ENCODE assay signal across 27 mouse cellular contexts in genomic region chr3:138312965-138313364, GRCm38 (mm10). TPM values are rescaled to one million over a fixed set of nuclear protein-coding genes. Genes with fewer than 3 reads are reported as not detected.
"Had no signal": no experiment of that assay in that cellular context is flagged by ENCODE, and none has a peak within 500 bp of the region (broad histone marks: within the 10 kb centered on the region; RNA-seq: fewer than 3 reads in every experiment).

TSS of gene Adh6a (plus strand) at chr3:138313286.

- H3K27me3 ChIP-seq: heart, embryonic 12.5 days; hindbrain, embryonic 13.5 days; hindbrain, embryonic 15.5 days; limb, embryonic 13.5 days; limb, embryonic 15.5 days; liver, embryonic 12.5 days had no signal

- H3K4me1 ChIP-seq: heart, embryonic 10.5 days; heart, embryonic 12.5 days; hindbrain, embryonic 13.5 days; hindbrain, embryonic 15.5 days; limb, embryonic 15.5 days; liver, embryonic 12.5 days had no signal

- H3K4me2 ChIP-seq: heart, embryonic 12.5 days; hindbrain, embryonic 13.5 days; hindbrain, embryonic 15.5 days; limb, embryonic 13.5 days; limb, embryonic 15.5 days; liver, embryonic 12.5 days had no signal

- H3K4me3 ChIP-seq: heart, embryonic 10.5 days; heart, embryonic 12.5 days; hindbrain, embryonic 13.5 days; hindbrain, embryonic 15.5 days; layer of hippocampus, adult 2 months; limb, embryonic 13.5 days; limb, embryonic 15.5 days; liver, embryonic 12.5 days had no signal

- H3K27ac ChIP-seq: heart, embryonic 10.5 days; hindbrain, embryonic 13.5 days; hindbrain, embryonic 15.5 days; hindbrain, postnatal 0 days; layer of hippocampus, adult 2 months; limb, embryonic 13.5 days; limb, embryonic 15.5 days; liver, embryonic 12.5 days; liver, embryonic 14.5 days had no signal

- H3K9ac ChIP-seq: heart, embryonic 12.5 days; hindbrain, embryonic 13.5 days; hindbrain, embryonic 15.5 days; limb, embryonic 13.5 days; limb, embryonic 15.5 days; liver, embryonic 12.5 days; liver, embryonic 14.5 days had no signal

- DNase-seq: gastrocnemius, postnatal 14 days; gastrocnemius, postnatal 36 days; heart, adult 18-20 months; heart, postnatal 10 days; kidney, adult 18-20 months; kidney, adult 8-10 months; kidney, postnatal 10 days; kidney, postnatal 25 days; kidney, postnatal 4 days; left cerebral cortex, postnatal 4 days had no signal

- ATAC-seq: hindbrain, postnatal 0 days; liver, embryonic 12.5 days had no signal

- H3K36me3 ChIP-seq: heart, embryonic 10.5 days; heart, embryonic 12.5 days; hindbrain, embryonic 13.5 days; hindbrain, embryonic 15.5 days; limb, embryonic 13.5 days; limb, embryonic 15.5 days; liver, embryonic 12.5 days had no signal

- H3K9me3 ChIP-seq: heart, embryonic 10.5 days; heart, embryonic 12.5 days; hindbrain, embryonic 13.5 days; hindbrain, embryonic 15.5 days; limb, embryonic 13.5 days; limb, embryonic 15.5 days; liver, embryonic 12.5 days had no signal

RNA-seq across cellular contexts. Expression of gene Adh6a, which starts in this region (rescaled TPM):
- polyA plus RNA-seq: heart, embryonic 10.5 days; heart, embryonic 12.5 days; heart, embryonic 14.5 days; heart, embryonic 16.5 days; hindbrain, embryonic 11.5 days; hindbrain, embryonic 13.5 days; hindbrain, embryonic 15.5 days; hindbrain, postnatal 0 days; kidney, embryonic 14.5 days; kidney, embryonic 16.5 days; limb, embryonic 11.5 days; limb, embryonic 13.5 days; liver, adult 2 months; liver, embryonic 12.5 days; liver, embryonic 14.5 days had no signal
